Mouse (Mus musculus): ENCODE data around the gene Ankrd44. TPM values are rescaled to one million over a fixed set of nuclear protein-coding genes. Genes with fewer than 3 reads are reported as not detected.

Ankrd44 gene
- polyA plus RNA-seq, 1 experiment, result 7.1 TPM

DNA sequence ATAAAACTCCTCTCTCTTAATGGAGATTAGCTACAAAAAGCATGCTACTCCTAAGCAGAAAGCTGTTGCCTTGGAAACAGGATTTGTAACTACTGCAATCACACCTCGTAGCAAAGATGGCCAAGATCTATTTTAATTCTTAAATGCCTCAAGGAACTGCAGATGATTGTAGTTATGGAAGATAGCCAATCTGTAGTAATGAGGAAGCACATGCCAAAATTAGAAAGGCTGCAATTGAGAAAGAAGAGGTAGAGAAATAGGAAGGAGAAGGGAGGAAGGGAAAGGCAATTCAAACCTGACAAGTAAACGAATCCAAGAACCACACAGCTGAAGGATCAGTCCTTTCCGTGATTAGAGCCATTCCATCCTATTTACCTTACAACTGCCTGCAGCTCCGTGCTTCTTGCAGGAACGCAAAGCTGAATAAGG, 27.5 kb downstream of the Ankrd44 start:
- 5% methylated on average over 5 of the region's 5 CpGs for WGBS

DNA sequence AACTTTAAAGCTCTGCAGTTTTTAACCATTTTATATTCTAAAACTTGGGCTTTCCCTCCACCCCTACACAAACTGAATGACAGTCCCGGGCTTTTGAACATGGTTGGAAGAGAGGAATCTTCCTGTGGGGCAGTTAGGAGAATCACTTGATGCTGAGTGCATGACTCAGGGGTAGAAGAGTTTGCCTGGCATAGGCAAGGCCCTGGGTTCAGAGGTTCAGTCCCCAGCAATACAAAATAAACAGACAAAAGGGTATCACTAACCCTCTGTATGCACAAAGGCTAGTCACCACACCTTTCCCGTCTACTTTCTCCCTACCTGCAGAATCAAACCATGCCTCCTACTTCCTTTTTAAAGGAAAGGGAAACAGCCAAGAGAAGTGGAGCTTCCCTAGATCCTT, 28.5 kb downstream of the Ankrd44 start:
- WGBS, result 55% methylated on average over 2 of the region's 2 CpGs
- no peak for DNase-seq (ENCODE audit: low read depth, low spot score)

More for the DNA sequence above, 27.5 kb downstream of the Ankrd44 start:
- DNase-seq (ENCODE audit: low read depth, low spot score), result no peak

DNA sequence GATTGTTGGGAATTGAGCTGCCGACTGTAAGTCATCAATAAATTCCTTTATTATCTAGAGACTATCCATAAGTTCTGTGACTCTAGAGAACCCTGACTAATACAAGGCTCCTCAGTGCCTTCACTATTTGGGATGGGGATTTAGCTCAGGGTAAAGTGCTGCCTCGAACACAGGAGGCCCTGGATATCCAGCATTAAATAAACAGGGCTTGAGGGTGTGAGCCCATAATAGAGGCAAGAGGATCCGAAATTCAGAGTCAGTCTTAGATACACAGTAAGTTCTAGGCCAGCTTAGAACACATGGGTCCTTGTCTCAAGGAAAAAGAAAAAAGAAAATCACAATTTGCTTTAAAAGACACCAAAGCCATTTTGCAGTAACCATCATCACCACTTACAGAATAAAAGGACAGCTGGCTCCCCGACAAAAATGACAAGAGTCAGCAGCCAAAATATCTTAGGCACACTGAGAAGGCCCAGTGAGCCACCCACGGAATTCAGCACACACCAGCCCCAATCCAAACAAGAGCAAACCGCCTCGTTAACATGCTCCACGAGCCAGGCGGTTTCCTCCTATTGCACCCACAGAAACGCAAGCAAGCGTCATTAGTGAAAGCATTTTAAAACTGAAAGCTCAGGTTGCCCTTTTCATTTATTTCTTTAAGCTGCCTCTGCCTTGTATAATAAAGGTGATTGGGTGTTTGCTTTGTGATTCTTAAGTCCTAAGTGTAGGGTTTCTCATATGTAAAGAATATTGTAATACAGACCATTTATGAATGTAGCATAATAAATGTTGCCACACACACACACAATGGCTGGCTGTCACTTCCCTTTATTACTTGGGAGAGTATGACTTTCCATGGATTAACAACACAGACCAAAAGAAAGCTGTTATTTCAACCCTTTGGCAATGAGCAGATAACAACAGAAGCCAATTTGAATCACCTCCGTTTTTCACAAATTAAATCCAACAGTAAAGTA, 29.8 kb downstream of the Ankrd44 start:
- 21% methylated on average over 12 of the region's 12 CpGs for WGBS
- DNase-seq (ENCODE audit: low read depth, low spot score), result no peak

DNA sequence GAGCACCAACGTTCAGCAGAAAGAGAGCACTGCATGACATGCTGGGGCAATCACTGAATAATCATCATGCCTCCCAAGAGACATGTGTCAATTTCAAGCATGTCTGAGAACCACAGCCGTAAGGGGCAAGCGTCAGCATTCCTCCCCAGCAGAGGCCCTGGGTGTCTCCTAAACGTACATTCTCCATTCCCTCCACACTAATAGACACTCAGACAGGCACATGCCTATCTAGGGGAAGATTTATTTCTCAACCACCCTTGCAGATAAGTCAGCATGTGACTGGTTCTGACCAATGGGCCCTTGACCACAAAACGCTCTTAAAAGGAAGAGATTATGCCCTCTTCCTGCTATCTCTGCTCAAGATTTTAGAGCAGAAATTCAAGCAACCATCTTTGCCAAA, 37.7 kb downstream of the Ankrd44 start:
- WGBS, result 68% methylated on average over 5 of the region's 5 CpGs

DNA sequence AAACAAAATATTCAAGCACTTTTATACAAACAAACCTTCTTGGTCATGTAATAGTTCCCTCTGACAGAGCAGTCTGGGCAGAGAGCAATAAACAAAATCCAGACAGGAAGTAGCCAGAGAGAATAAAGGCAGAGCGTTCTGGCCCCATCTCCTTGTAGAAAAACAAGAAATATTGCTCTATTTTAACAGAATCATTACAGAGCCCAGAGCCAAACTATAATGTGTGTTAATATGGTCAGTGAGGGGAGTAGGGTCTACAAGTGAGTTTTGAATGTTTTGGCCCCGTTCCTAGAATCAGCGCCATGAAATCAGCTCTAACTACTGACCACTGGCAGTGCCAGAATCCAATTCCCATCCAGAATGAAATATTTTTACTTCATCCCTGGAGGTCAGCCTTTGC, 38.3 kb downstream of the Ankrd44 start:
- DNase-seq (ENCODE audit: low read depth, low spot score), result no peak
- 54% methylated on average over 3 of the region's 3 CpGs for WGBS

More for the DNA sequence above, 37.7 kb downstream of the Ankrd44 start:
- DNase-seq (ENCODE audit: low read depth, low spot score), result no peak

DNA sequence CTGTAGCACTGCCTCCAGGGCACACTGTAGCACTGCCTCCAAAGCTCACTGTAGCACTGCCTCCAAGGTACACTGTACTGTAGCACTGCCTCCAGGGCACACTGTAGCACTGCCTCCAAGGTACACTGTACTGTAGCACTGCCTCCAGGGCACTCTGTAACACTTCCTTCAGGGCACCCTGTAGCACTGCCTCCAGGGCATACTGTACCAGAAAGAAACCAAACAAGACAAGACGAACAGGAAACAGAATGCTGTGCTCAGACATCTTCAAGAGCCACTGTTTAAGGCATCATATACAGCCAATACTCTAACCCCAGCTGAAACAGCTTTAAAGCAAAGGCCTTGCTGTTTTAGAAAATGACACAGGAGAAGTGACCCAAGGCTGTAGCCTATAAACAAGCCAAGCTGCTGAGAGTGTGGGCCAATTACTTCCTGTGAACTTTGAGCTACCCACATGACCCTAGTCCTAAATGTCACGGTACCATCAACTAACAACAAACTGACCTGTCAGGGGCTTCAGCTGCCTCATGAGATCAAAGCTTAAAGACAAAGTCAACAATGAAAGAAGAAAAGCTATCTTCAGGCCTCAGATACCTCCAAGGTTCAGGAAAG, 43.2 kb downstream of the Ankrd44 start:
- WGBS, result 59% methylated on average over 2 of the region's 2 CpGs
- DNase-seq (ENCODE audit: low read depth, low spot score), result no peak

DNA sequence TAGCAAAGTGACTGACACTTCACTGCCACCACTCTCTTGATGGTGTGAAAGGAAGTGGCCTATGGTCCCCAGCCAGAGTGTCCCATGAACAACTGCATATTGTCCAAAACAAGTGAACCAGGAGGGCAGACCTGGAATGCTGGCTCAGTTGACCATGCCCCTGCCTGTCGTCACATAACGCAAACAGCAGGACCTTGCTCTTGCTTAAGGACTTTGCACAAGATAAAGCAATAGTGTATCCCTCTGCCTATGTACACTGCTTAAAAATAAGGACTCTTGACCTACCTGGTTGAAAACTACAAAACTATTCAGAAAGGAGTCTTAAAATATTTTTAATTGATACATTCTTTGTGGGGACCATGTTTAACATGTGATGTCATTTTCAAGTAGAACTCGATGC, 44.7 kb downstream of the Ankrd44 start:
- 91% methylated on average over 3 of the region's 3 CpGs for WGBS

DNA sequence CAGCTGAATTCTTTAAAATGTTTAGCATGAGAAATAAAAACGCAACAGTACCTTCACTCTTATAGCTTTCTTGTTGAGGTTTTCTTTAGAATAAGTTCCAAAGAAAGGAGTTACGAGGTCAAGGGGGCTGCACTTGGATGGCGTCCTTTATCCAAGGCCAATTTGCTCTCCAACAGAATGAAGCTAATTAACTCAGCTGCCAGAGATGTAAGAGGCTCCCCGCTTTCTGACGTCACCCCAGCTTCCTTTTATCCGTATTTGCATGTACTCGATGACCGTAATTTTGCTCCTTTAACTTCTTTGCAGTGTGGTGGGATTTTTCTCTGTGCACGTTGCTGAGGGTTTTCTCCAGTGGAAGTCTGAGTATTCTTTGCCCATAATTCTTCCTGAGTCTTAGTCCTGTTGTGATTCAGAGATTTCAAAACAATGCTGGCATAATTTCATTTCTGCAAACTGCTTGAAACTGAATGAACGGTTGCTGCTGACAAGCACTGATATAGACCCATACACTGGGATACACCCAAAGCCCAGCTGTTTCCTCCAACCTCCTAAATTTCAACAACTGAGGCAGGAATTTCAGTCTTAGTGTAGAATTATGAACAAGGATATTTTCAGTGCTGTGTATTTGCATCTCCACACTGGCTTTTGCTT, 48.6 kb downstream of the Ankrd44 start:
- 71% methylated on average over 10 of the region's 10 CpGs for WGBS
- DNase-seq (ENCODE audit: low read depth, low spot score), result no peak

More for the DNA sequence above, 44.7 kb downstream of the Ankrd44 start:
- DNase-seq (ENCODE audit: low read depth, low spot score), result no peak

DNA sequence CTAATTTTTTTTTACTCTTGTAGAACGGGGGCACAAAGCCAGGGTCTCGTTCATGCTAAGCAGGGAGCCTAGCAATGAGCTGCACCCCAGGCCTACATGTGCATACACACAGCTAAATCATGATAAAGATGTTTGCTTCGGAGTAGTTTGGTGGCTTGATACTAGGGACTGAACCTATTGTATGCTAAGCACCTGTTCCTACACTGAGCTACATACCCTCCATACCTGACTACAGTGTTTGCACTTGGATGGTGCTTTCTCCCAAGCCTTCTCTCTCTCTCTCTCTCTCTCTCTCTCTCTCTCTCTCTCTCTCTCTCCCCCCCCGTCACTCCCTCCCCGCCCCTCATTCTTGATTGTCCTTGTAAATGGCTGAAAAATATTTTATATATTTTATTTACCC, 49.2 kb downstream of the Ankrd44 start:
- 90% methylated on average over 5 of the region's 5 CpGs for WGBS
- no peak for DNase-seq (ENCODE audit: low read depth, low spot score)

DNA sequence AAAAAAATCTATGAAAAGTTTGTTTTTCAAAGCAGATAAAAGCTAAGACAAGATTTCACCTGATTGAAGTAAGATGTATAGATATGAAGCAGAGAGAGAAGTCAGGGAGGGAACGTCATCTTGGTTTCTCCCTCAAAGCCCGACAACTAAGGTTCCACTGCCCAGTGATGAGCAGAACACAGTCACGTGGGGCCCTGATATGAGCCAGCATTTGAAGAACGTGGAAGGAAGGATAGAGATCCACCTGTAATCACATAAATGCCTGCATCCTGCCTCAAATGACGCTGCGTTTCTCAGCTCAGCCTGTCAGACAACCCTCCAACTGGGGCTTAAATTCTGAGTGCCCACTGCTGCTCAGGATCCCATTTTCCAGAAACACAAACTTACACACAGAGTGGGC, 52.1 kb downstream of the Ankrd44 start:
- WGBS, result 79% methylated on average over 6 of the region's 6 CpGs

DNA sequence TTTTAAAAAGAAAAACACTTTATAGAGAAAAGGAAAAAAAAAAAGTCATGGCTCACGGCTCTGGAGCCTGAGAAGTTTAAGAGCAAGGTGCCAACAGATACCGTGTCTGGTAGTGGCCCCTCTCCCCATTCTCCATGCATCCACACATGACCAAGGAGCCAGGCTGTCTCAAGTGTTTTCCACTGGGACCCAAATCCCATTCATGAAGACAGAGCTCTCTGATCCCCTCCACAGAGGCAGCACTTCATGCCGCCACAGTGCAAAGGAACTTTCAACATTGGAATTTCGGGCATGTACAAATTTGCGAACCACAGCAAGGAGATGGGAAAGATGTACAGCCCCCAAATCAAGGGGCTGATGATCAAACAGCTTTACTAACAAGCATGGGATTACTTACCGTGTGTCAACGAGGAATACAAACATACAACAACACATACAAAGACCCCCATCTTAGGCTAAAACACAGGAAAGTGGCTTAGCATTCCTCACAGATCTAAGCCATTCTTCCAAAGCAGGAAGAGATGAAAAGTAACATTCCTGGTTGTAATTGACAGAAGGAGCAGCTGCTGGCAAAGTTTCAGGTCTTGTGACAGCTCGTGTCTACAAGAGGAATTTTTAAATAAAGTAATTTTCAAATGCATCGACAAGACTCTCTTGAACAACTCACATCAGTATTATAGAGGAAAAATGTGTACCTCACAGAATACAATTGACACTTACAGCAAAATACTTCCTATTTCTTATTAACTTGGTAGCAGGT, 53.1 kb downstream of the Ankrd44 start:
- no peak for DNase-seq (ENCODE audit: low read depth, low spot score)
- 67% methylated on average over 9 of the region's 9 CpGs for WGBS

More for the DNA sequence above, 52.1 kb downstream of the Ankrd44 start:
- no peak for DNase-seq (ENCODE audit: low read depth, low spot score)

DNA sequence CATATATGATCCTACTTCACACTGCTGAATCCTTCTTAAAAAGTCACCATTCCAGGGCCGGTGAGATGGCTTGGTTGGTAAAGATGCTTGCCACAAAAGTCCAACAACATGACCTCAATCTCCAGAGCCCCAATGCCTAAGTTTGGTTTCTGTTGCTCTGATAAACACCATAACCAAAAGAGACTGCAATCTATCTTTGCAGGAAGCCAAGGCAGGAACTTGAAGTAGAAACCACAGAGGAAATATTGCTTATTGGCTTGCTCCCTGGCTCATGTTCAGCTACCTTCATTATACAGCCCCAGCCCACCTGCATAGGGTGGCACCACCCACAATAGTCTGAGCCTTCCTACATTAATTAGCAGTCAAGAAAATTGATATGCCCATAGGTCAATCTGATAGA, 54.9 kb downstream of the Ankrd44 start:
- 76% methylated on average over 1 of the region's 1 CpGs for WGBS
- no peak for DNase-seq (ENCODE audit: low read depth, low spot score)

DNA sequence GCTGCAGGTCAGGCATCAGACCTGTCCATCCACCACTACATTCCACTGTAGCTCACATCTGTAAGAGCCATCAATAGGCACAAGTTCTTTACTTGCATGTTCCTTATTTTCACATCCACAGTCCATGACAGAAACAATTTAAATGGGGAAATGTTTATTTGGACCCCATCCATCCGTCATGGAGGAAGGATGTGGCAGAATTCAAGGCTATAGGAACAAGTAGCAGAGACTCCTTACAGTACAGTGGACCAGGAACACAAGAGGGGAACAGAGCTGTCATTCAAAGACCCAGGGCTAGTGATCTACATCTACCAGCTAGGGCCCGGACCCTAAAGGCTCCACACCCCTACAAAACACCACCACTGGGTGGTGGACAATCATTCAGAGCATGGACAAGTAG, 55.6 kb downstream of the Ankrd44 start:
- 94% methylated on average over 2 of the region's 2 CpGs for WGBS
- DNase-seq (ENCODE audit: low read depth, low spot score), result no peak

DNA sequence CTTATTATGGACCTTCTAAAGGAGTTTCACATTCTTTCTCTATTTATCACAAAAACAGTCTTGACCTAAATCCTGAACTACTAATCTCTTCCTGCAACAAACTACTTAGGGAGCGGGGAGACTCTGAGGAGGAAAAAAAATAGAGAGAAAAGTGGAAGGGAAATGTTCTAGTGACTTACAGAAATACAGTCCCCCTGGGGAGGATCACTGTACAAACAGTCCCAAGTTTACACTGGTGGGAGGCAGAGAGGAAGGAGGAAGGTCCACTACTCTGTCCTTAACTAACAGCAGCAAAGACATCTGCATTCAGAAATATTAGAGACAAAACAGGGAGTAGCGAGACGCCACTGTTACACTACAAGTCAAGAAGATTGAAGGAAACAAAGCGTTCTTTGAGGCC, 59.0 kb downstream of the Ankrd44 start:
- WGBS, result 61% methylated on average over 4 of the region's 4 CpGs

DNA sequence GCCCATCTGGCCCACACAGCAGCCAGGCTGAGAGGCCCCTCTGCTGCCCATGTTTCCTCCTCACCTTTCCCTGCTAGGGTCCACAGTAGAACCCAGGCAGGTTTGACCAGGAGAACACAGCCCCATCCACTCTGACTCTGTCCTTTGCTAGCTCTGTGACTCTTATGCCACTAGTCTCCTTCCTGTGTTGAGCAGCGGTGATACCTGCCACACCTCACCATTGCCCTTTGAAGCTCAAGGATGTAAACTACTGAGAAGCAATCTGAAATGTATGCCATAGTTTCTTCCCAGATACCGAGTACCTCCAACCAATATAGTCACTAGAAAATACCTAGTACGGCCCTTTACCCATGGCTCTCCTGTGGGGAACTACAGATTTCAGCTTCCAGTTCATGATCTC, 60.1 kb downstream of the Ankrd44 start:
- WGBS, result 67% methylated on average over 3 of the region's 3 CpGs
- no peak for DNase-seq (ENCODE audit: low read depth, low spot score)

More for the DNA sequence above, 59.0 kb downstream of the Ankrd44 start:
- no peak for DNase-seq (ENCODE audit: low read depth, low spot score)

DNA sequence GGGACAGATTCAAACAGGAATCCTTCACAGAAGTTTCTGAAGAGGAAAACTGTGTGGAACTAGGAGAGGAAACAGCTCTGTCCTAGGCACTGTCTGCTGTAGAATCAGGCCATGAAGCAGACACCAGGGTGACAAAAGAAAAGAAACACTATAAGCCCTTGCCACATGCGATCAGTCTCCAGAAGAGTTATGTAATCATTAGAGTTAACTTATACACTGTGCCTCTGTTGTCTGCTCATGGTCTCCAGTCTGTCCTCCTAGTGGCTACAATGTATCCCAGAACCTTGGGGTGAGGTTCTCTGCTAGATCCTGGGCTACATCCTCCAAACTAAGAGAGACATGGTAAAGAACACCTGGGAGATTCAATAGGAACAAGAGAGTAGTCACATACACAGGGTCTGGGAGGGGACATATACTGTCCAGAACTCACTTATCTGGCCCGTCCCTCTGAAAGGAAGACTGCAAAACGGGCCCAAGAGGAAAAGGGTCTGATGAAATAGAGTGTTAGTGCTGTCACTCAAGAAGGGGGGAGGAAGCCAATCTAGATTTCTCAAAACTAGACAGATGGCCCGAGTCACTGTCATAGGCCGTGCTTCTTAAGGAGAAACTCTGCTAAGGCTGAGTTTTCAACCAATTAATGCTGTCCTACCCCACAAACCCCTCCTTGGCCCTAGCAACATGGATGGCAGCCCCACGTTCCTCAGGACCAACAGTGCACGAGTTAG, 61.1 kb downstream of the Ankrd44 start:
- WGBS, result 89% methylated on average over 7 of the region's 7 CpGs
- DNase-seq (ENCODE audit: low read depth, low spot score), result no peak

DNA sequence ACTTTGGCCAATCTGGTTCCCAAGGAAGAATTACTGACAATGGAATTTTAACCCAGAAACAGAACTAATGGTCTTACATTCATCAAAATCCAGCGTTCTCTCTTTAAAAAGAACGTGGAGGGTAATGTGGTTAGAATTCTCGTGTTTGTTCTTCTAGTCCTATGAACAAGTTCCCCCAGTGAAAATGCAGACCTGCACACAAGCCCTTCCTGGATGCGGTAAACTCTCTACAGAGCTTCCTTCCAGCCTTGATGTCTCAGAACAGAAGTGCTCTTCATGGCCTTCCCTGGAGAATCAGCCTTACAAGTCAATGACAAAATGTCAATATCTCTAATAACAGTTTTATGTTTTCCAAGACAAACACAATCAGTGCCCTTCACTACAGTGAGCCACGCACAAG, 65.8 kb downstream of the Ankrd44 start:
- 84% methylated on average over 5 of the region's 5 CpGs for WGBS
- DNase-seq (ENCODE audit: low read depth, low spot score), result no peak

DNA sequence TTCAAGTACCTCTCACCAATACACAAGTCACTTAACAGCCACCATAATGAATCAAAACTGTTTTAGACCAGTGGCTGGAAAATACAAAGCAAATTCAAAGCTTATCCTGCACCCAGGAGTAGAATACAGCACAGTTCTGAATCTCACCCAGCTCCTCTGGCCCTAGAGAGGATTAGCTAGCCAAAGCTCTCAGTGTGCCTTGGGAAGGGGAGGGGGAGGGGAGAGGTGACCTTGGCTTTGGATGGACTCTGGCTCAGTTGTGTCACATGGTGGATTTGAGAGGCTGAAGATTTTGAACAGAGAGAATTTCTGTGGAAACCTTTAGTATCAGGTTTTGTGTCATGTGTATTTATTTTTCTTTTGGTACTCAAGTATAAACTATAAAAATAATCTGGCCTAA, 66.3 kb downstream of the Ankrd44 start:
- no peak for DNase-seq (ENCODE audit: low read depth, low spot score)

DNA sequence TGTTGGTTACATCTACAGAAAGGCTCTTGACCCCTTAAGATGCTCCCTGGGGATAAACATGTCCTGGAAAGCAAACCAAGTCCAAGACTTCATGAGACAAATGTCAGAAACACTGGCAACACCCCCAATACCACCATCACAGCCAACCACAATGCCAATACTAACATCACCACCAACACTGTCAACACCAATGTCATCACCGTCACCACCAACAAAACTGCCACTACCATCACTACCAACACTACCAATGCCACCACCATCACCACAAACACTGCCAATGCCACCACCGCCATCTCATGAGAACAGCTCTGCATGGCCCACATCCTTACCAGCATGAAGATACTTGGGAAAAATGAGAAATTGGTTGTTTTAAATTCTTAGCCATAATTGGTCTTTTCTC, 67.3 kb downstream of the Ankrd44 start:
- 96% methylated on average over 2 of the region's 2 CpGs for WGBS
- no peak for DNase-seq (ENCODE audit: low read depth, low spot score)

Data from large intestine, adult 2 months (tissue).